In genomic region chr14:54433941-54434531, GRCm38 (mm10) we compare ENCODE assay signal across 7 mouse cellular contexts. TPM values are rescaled to one million over a fixed set of nuclear protein-coding genes. Genes with fewer than 3 reads are reported as not detected.
DNase-seq lines count a peak whose midpoint lies in the region; ATAC-seq and TF ChIP-seq lines count a peak whose summit lies in the region.

No protein-coding gene starts in this region.

- peak overlapping the region; percentile 98; the same call in 1 of the 2 replicates for H3K27ac ChIP-seq in embryonic facial prominence, embryonic 10.5 days (replicated peaks)
- peak overlapping the region; percentile 88; the same call in 1 of the 2 replicates for H3K27ac ChIP-seq in hindbrain, embryonic 15.5 days (replicated peaks)

- H3K36me3 ChIP-seq in E14TG2a.4 (ENCODE audit: insufficient read depth, low read length): peaks cover 40% of the 10 kb centered on the region
- peaks cover 49% of the 10 kb centered on the region for H3K36me3 ChIP-seq in embryonic facial prominence, embryonic 10.5 days (replicated peaks)
- peaks cover 10% of the 10 kb centered on the region for H3K36me3 ChIP-seq in hindbrain, embryonic 15.5 days

- ATAC-seq in hindbrain, embryonic 15.5 days (ENCODE audit: low FRiP score, low read depth): no peak
- ATAC-seq in megakaryocyte, adult 5-6 weeks (ENCODE audit: poor library complexity, severe bottlenecking): peak; percentile 7; the same call in 1 of the 2 replicates
- no peak for ATAC-seq in cerebellum, adult (ENCODE audit: insufficient number of reproducible peaks, low FRiP score, low TSS enrichment)

- H3K4me3 ChIP-seq in E14TG2a.4 (replicated peaks; ENCODE audit: low read length): peak overlapping the region; percentile 82
- peak overlapping the region; percentile 88 for H3K4me3 ChIP-seq in embryonic facial prominence, embryonic 10.5 days
- peak overlapping the region; percentile 52 for H3K4me3 ChIP-seq in hindbrain, embryonic 15.5 days

- peak overlapping the region; percentile 80 for H3K4me2 ChIP-seq in hindbrain, embryonic 15.5 days

- WGBS in embryonic facial prominence, embryonic 10.5 days: 68% methylated on average over 12 of the region's 12 CpGs
- WGBS in hindbrain, embryonic 15.5 days: 72% methylated on average over 12 of the region's 12 CpGs

- H3K9ac ChIP-seq in hindbrain, embryonic 15.5 days: no peak overlapping the region

- no peaks in the 10 kb centered on the region for H3K9me3 ChIP-seq in E14TG2a.4 (ENCODE audit: low read length)
- H3K9me3 ChIP-seq in embryonic facial prominence, embryonic 10.5 days: no peaks in the 10 kb centered on the region
- H3K9me3 ChIP-seq in hindbrain, embryonic 15.5 days: no peaks in the 10 kb centered on the region

- TF ChIP-seq CTCF in E14TG2a.4 (conservative IDR thresholded peaks at IDR 0.05; ENCODE audit: low read length): no peak

- DNase-seq in embryonic facial prominence, embryonic 10.5 days (ENCODE audit: low spot score): no peak
- DNase-seq in left cerebral cortex, adult 11 months (ENCODE audit: low spot score): no peak
- DNase-seq in cerebellum, adult 9-11 months: no peak

- peaks cover 66% of the 10 kb centered on the region for H3K4me1 ChIP-seq in E14TG2a.4 (replicated peaks; ENCODE audit: low read depth, low read length)
- H3K4me1 ChIP-seq in embryonic facial prominence, embryonic 10.5 days: peaks cover 59% of the 10 kb centered on the region
- peaks cover 40% of the 10 kb centered on the region for H3K4me1 ChIP-seq in hindbrain, embryonic 15.5 days (replicated peaks)

- H3K27me3 ChIP-seq in E14TG2a.4 (ENCODE audit: insufficient read depth, low read length): peaks cover 17% of the 10 kb centered on the region
- peaks cover 29% of the 10 kb centered on the region for H3K27me3 ChIP-seq in embryonic facial prominence, embryonic 10.5 days (replicated peaks; ENCODE audit: low read depth, poor library complexity, severe bottlenecking)
- peaks cover 18% of the 10 kb centered on the region for H3K27me3 ChIP-seq in hindbrain, embryonic 15.5 days

RNA-seq across cellular contexts. Expression of gene Mmp14, which starts 2.6 kb away (rescaled TPM):
- polyA plus RNA-seq in embryonic facial prominence, embryonic 10.5 days (2016; fragmentation: Nextera tagmentation; extraction: Ambion mirVana): 62.7 and 69.5 TPM in 2 replicates
- 51.1 and 53.4 TPM in 2 replicates for polyA plus RNA-seq in hindbrain, embryonic 15.5 days (2015; fragmentation: Nextera tagmentation; extraction: Ambion mirVana)
- total RNA-seq in megakaryocyte, adult 5-6 weeks (2015): 0.66 and 1.1 TPM in 2 replicates
- total RNA-seq in megakaryocyte, adult 5-6 weeks (2017): 0.61 TPM in 1 of 2 replicates, not detected in the other

RNA-seq across cellular contexts. Expression of gene Mrpl52, which starts 7.3 kb away (rescaled TPM):
- 201 and 207 TPM in 2 replicates for polyA plus RNA-seq in embryonic facial prominence, embryonic 10.5 days (2016; fragmentation: Nextera tagmentation; extraction: Ambion mirVana)
- polyA plus RNA-seq in hindbrain, embryonic 15.5 days (2015; fragmentation: Nextera tagmentation; extraction: Ambion mirVana): 241 and 251 TPM in 2 replicates
- total RNA-seq in megakaryocyte, adult 5-6 weeks (2015): 129 and 145 TPM in 2 replicates
- 71.4 and 81.6 TPM in 2 replicates for total RNA-seq in megakaryocyte, adult 5-6 weeks (2017)

RNA-seq across cellular contexts. Expression of gene Slc7a7, which starts 16.5 kb away (rescaled TPM):
- polyA plus RNA-seq in embryonic facial prominence, embryonic 10.5 days (2016; fragmentation: Nextera tagmentation; extraction: Ambion mirVana): 3.6 and 4.2 TPM in 2 replicates
- 4.5 and 5.9 TPM in 2 replicates for polyA plus RNA-seq in hindbrain, embryonic 15.5 days (2015; fragmentation: Nextera tagmentation; extraction: Ambion mirVana)
- total RNA-seq in megakaryocyte, adult 5-6 weeks (2015): 13.1 and 19.3 TPM in 2 replicates
- 15.9 and 16.7 TPM in 2 replicates for total RNA-seq in megakaryocyte, adult 5-6 weeks (2017)

RNA-seq across cellular contexts. Expression of gene Lrp10, which starts 29.9 kb away (rescaled TPM):
- polyA plus RNA-seq in embryonic facial prominence, embryonic 10.5 days (2016; fragmentation: Nextera tagmentation; extraction: Ambion mirVana): 23.2 and 23.4 TPM in 2 replicates
- polyA plus RNA-seq in hindbrain, embryonic 15.5 days (2015; fragmentation: Nextera tagmentation; extraction: Ambion mirVana): 30.3 and 34.3 TPM in 2 replicates
- total RNA-seq in megakaryocyte, adult 5-6 weeks (2015): 29.9 and 31.2 TPM in 2 replicates
- total RNA-seq in megakaryocyte, adult 5-6 weeks (2017): 46.9 and 51.7 TPM in 2 replicates

RNA-seq across cellular contexts. Expression of gene Rem2, which starts 41.9 kb away (rescaled TPM):
- polyA plus RNA-seq in embryonic facial prominence, embryonic 10.5 days (2016; fragmentation: Nextera tagmentation; extraction: Ambion mirVana): 9.1 and 9.9 TPM in 2 replicates
- 39.7 and 42.2 TPM in 2 replicates for polyA plus RNA-seq in hindbrain, embryonic 15.5 days (2015; fragmentation: Nextera tagmentation; extraction: Ambion mirVana)
- not detected in 2 replicates for total RNA-seq in megakaryocyte, adult 5-6 weeks (2015)
- total RNA-seq in megakaryocyte, adult 5-6 weeks (2017): not detected in 2 replicates
